Mouse (Mus musculus): ENCODE measurements around the gene Lhpp. TPM values are rescaled to one million over a fixed set of nuclear protein-coding genes. Genes with fewer than 3 reads are reported as not detected.

Lhpp gene
- total and polyA plus RNA-seq, 3 experiments, result 0.10 to 0.11 TPM; not detected in 1

DNA sequence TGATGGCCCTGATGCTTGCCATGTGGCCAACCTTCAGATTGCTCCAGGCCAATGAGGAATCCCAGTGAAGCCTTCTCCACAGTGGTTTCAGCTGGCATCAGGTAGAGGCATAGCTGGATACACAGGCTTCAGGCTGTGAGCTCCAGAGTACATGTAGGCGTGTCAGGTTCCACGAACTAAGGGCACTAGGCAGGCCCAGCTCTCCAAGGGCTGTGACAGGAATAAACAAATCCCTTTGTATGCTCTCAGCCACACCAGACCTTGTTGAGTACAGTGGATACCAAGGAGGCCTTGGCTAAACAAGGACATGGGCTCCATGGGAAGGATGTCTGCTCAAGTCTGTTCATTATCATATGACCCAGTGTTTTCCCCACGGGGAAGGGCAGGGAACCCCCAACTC lies 91.0 kb downstream of the Lhpp start:
- TF ChIP-seq TAL1 (conservative IDR thresholded peaks at IDR 0.05; ENCODE audit: low read depth, low read length) (no peak), GATA1 (IDR thresholded peaks at IDR 0.05; ENCODE audit: borderline replicate concordance, low read length) (no peak), POLR2AphosphoS5 (IDR thresholded peaks at IDR 0.05; ENCODE audit: insufficient replicate concordance, low read depth, low read length) (no peak), GATA2 (IDR thresholded peaks at IDR 0.05; ENCODE audit: borderline replicate concordance, low read depth, low read length) (no peak), CTCF (IDR thresholded peaks at IDR 0.05; ENCODE audit: low read depth, low read length) (no peak)
- H3K36me3 ChIP-seq (replicated peaks), result no peaks in the 10 kb centered on the region
- peaks cover 33% of the 10 kb centered on the region for H3K4me1 ChIP-seq (ENCODE audit: insufficient read depth, low read depth, low read length)

GRCm38 (mm10) chr7:132702024-132702423 lies 91.6 kb downstream of the Lhpp start:
- peaks cover 33% of the 10 kb centered on the region for H3K4me1 ChIP-seq (ENCODE audit: insufficient read depth, low read depth, low read length)
- no peaks in the 10 kb centered on the region for H3K36me3 ChIP-seq (replicated peaks)
- no peak overlapping the region for H3K4me3 ChIP-seq (ENCODE audit: low read depth, low read length)
- no peak for TF ChIP-seq TAL1 (conservative IDR thresholded peaks at IDR 0.05; ENCODE audit: low read depth, low read length)
- no peak for TF ChIP-seq GATA1 (IDR thresholded peaks at IDR 0.05; ENCODE audit: borderline replicate concordance, low read length)
- no peak for TF ChIP-seq CTCF (IDR thresholded peaks at IDR 0.05; ENCODE audit: low read depth, low read length)
- no peak for TF ChIP-seq POLR2AphosphoS5 (IDR thresholded peaks at IDR 0.05; ENCODE audit: insufficient replicate concordance, low read depth, low read length)
- TF ChIP-seq GATA2 (IDR thresholded peaks at IDR 0.05; ENCODE audit: borderline replicate concordance, low read depth, low read length), result no peak
- H3K27me3 ChIP-seq (ENCODE audit: insufficient read depth, low read length), result peaks cover 53% of the 10 kb centered on the region
- no peak for ATAC-seq (ENCODE audit: extremely low read depth, insufficient number of reproducible peaks, low FRiP score, poor library complexity, severe bottlenecking)
- no peaks in the 10 kb centered on the region for H3K9me3 ChIP-seq (replicated peaks)
- no peak for DNase-seq (ENCODE audit: low spot score)

More for the DNA sequence above, 91.0 kb downstream of the Lhpp start:
- no peaks in the 10 kb centered on the region for H3K9me3 ChIP-seq (replicated peaks)
- no peak overlapping the region for H3K4me3 ChIP-seq (ENCODE audit: low read depth, low read length)
- ATAC-seq (ENCODE audit: extremely low read depth, insufficient number of reproducible peaks, low FRiP score, poor library complexity, severe bottlenecking) (no peak), DNase-seq (ENCODE audit: low spot score) (no peak)
- peaks cover 59% of the 10 kb centered on the region for H3K27me3 ChIP-seq (ENCODE audit: insufficient read depth, low read length)

- peaks cover 36% of the 10 kb centered on the region for H3K4me1 ChIP-seq (ENCODE audit: insufficient read depth, low read depth, low read length)
- DNase-seq (ENCODE audit: low spot score) (no peak), ATAC-seq (ENCODE audit: extremely low read depth, insufficient number of reproducible peaks, low FRiP score, poor library complexity, severe bottlenecking) (no peak)
- H3K9me3 ChIP-seq (replicated peaks), result no peaks in the 10 kb centered on the region
- no peak overlapping the region for H3K4me3 ChIP-seq (ENCODE audit: low read depth, low read length)
- peaks cover 50% of the 10 kb centered on the region for H3K27me3 ChIP-seq (ENCODE audit: insufficient read depth, low read length)
- H3K36me3 ChIP-seq (replicated peaks), result no peaks in the 10 kb centered on the region
- TF ChIP-seq GATA1 (IDR thresholded peaks at IDR 0.05; ENCODE audit: borderline replicate concordance, low read length), result no peak
- no peak for TF ChIP-seq GATA2 (IDR thresholded peaks at IDR 0.05; ENCODE audit: borderline replicate concordance, low read depth, low read length)
Measured at GRCm38 (mm10) chr7:132702492-132703070, 92.1 kb downstream of the Lhpp start.

DNA sequence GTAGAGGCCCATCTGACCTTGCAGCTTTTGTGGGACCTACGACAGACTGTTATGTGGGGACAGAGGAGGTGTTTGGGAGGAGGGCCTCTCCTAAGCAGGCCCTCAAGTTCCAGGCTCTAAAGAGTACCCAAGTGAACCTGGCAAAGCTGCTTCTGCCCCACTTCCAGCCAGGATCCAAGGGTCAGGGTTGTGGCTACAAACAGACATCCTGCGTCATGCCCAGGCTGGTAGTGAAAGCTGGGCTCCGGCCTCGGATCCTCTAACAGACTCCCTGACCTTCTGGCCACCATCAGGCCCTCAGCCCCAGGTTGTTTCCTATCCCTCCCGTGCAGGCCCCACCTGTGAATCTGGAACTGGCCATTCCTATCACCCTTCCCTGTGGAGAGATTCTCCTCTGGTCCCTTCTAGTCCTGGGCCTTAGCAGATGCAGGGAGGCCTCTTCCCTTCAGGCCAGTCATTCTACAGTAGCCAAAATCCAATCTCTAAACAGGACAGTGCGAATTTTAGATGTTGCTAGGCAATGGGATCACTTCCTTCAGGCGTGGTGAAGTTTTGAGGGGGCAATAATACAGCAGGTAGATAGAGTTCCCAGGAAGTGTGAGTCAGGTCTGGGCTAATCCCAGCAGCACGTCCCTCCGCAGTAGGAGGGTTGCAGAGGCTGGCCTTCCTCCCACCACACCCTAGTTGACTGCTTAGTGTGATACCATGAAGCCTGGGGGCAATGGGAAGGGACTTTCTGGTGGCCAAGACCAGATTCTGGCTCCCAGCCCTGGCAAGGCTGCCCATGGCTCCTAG lies 93.3 kb downstream of the Lhpp start:
- DNase-seq (ENCODE audit: low spot score) (no peak), ATAC-seq (ENCODE audit: extremely low read depth, insufficient number of reproducible peaks, low FRiP score, poor library complexity, severe bottlenecking) (no peak)
- Histone ChIP-seq H3K9me3 (replicated peaks) (no peaks in the 10 kb centered on the region), H3K36me3 (replicated peaks) (no peaks in the 10 kb centered on the region), H3K4me3 (ENCODE audit: low read depth, low read length) (no peak overlapping the region), H3K27me3 (ENCODE audit: insufficient read depth, low read length) (peaks cover 48% of the 10 kb centered on the region), H3K4me1 (ENCODE audit: insufficient read depth, low read depth, low read length) (peaks cover 37% of the 10 kb centered on the region)
- TF ChIP-seq GATA2 (IDR thresholded peaks at IDR 0.05; ENCODE audit: borderline replicate concordance, low read depth, low read length) (no peak), CTCF (IDR thresholded peaks at IDR 0.05; ENCODE audit: low read depth, low read length) (no peak), TAL1 (conservative IDR thresholded peaks at IDR 0.05; ENCODE audit: low read depth, low read length) (no peak), GATA1 (IDR thresholded peaks at IDR 0.05; ENCODE audit: borderline replicate concordance, low read length) (no peak), POLR2AphosphoS5 (IDR thresholded peaks at IDR 0.05; ENCODE audit: insufficient replicate concordance, low read depth, low read length) (no peak)

GRCm38 (mm10) chr7:132704310-132704875 lies 94.0 kb downstream of the Lhpp start:
- no peaks in the 10 kb centered on the region for H3K36me3 ChIP-seq (replicated peaks)
- peaks cover 48% of the 10 kb centered on the region for H3K27me3 ChIP-seq (ENCODE audit: insufficient read depth, low read length)
- no peak overlapping the region for H3K4me3 ChIP-seq (ENCODE audit: low read depth, low read length)
- TF ChIP-seq TAL1 (conservative IDR thresholded peaks at IDR 0.05; ENCODE audit: low read depth, low read length), result no peak
- no peak for TF ChIP-seq GATA1 (IDR thresholded peaks at IDR 0.05; ENCODE audit: borderline replicate concordance, low read length)
- TF ChIP-seq POLR2AphosphoS5 (IDR thresholded peaks at IDR 0.05; ENCODE audit: insufficient replicate concordance, low read depth, low read length), result no peak
- TF ChIP-seq CTCF (IDR thresholded peaks at IDR 0.05; ENCODE audit: low read depth, low read length), result no peak
- TF ChIP-seq GATA2 (IDR thresholded peaks at IDR 0.05; ENCODE audit: borderline replicate concordance, low read depth, low read length), result no peak
- DNase-seq (ENCODE audit: low spot score) (no peak), ATAC-seq (ENCODE audit: extremely low read depth, insufficient number of reproducible peaks, low FRiP score, poor library complexity, severe bottlenecking) (no peak)
- H3K4me1 ChIP-seq (ENCODE audit: insufficient read depth, low read depth, low read length), result peaks cover 35% of the 10 kb centered on the region
- H3K9me3 ChIP-seq (replicated peaks), result no peaks in the 10 kb centered on the region

- DNase-seq (ENCODE audit: low spot score), result no peak
- no peak for ATAC-seq (ENCODE audit: extremely low read depth, insufficient number of reproducible peaks, low FRiP score, poor library complexity, severe bottlenecking)
- no peak overlapping the region for H3K4me3 ChIP-seq (ENCODE audit: low read depth, low read length)
- no peaks in the 10 kb centered on the region for H3K9me3 ChIP-seq (replicated peaks)
- no peaks in the 10 kb centered on the region for H3K36me3 ChIP-seq (replicated peaks)
- TF ChIP-seq CTCF (IDR thresholded peaks at IDR 0.05; ENCODE audit: low read depth, low read length), result 0 out of 2 replicates have a peak, but pooled peaks have one; percentile 13
- TF ChIP-seq POLR2AphosphoS5 (IDR thresholded peaks at IDR 0.05; ENCODE audit: insufficient replicate concordance, low read depth, low read length), result no peak
- TF ChIP-seq GATA1 (IDR thresholded peaks at IDR 0.05; ENCODE audit: borderline replicate concordance, low read length), result no peak
- no peak for TF ChIP-seq TAL1 (conservative IDR thresholded peaks at IDR 0.05; ENCODE audit: low read depth, low read length)
- no peak for TF ChIP-seq GATA2 (IDR thresholded peaks at IDR 0.05; ENCODE audit: borderline replicate concordance, low read depth, low read length)
- peaks cover 27% of the 10 kb centered on the region for H3K4me1 ChIP-seq (ENCODE audit: insufficient read depth, low read depth, low read length)
- H3K27me3 ChIP-seq (ENCODE audit: insufficient read depth, low read length), result peaks cover 48% of the 10 kb centered on the region
Measured at GRCm38 (mm10) chr7:132705130-132705529, 94.7 kb downstream of the Lhpp start.

All from G1E (cell line).